Mouse (Mus musculus): ENCODE data around the gene Exoc4. TPM values are rescaled to one million over a fixed set of nuclear protein-coding genes. Genes with fewer than 3 reads are reported as not detected.
A peak's percentile ranks its signal among the peaks of the same experiment; 100 is the strongest.

Gene Exoc4
- total RNA-seq, 2 experiments from 2014 or later: 87.6 to 90.9 TPM

DNA sequence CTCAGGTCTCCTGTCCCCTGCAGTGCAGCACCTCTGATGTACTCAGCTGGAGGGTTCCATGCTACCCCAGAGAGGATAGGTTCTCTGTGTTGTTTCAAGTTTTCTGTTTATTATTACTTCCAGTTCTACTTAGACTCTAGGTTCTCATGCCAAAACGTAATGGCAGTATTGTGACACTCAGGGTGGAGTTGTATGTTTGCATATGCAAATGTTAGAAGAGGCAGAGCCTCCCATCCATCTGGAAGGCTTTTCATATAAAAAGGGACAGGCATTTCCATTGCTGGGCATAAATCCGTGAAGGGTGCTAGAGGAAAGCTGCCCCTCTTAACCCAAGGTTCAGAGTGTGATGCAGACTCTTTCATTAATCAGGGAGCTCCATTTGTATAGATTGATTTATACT, 205.5 kb downstream of the Exoc4 start:
- peak overlapping the region; percentile 91 for H3K27ac ChIP-seq
- H3K4me3 ChIP-seq: no peak overlapping the region
- no peak for DNase-seq (ENCODE audit: low spot score in 2 of 2)
- TF ChIP-seq CTCF (conservative IDR thresholded peaks at IDR 0.05): no peak

DNA sequence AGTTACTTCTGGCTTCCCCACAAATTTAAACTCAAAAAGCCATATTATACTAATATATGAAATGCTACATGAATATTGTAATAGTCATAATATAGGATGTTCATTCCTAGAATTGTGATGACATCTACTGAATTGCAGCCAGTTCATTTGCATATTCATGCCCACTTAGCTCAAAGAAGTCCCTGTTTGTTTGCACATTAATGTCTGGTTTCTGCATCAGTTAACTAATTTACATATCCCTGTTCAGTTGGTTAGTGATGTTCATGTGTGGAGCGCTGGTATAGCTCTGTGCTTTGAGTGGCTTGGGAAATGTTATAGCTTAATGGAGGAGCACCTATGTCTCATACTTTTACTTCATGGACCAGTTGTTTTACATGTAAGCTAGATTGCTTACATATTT, 206.4 kb downstream of the Exoc4 start:
- no peak overlapping the region for H3K4me3 ChIP-seq
- no peak overlapping the region; the same call in none of the 2 replicates for H3K27ac ChIP-seq
- TF ChIP-seq CTCF (conservative IDR thresholded peaks at IDR 0.05): no peak
- DNase-seq (ENCODE audit: low spot score in 2 of 2): no peak

DNA sequence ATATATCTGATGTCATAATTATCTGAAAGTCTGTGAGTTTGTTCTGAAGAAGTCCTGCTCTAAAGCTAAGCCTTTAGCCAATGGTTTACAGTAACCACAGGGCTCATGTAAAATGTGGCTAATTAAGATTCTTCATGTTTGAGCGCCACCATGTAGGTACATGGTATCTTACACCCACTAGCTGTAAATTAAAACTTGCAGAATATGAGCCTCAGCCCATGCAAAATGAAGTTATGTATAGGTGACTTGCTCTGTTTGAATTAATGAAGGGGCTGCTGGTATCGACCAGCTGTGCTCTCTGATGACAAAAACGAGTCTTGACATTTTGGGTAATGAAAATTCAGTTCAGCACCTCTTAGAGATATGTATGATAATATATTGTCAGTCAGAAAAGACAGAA, 216.0 kb downstream of the Exoc4 start:
- Histone ChIP-seq H3K4me3 (no peak overlapping the region), H3K27ac (no peak overlapping the region)
- no peak for TF ChIP-seq CTCF (conservative IDR thresholded peaks at IDR 0.05)
- DNase-seq (ENCODE audit: low spot score in 2 of 2): no peak

DNA sequence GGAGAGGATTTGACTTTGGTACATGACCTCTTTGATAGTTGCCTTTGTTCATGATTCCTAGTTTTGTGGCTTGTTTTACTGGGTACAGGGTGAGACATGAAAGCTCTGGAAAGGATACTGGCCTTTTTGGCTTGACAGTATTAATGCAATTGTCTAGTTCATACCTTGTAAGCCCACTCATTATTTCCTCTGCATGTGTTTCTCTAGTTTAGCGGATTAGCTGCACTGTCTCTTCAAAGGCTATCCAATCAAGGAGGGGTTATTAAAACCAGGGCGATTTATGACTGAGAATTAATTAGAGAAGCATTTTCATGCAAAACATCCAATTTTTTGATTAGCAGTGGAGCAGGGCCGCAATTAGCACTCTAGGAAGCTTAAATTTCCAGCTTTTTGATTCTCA, 216.5 kb downstream of the Exoc4 start:
- TF ChIP-seq CTCF (conservative IDR thresholded peaks at IDR 0.05): no peak
- Histone ChIP-seq H3K4me3 (no peak overlapping the region), H3K27ac (no peak overlapping the region)
- no peak for DNase-seq (ENCODE audit: low spot score in 2 of 2)

DNA sequence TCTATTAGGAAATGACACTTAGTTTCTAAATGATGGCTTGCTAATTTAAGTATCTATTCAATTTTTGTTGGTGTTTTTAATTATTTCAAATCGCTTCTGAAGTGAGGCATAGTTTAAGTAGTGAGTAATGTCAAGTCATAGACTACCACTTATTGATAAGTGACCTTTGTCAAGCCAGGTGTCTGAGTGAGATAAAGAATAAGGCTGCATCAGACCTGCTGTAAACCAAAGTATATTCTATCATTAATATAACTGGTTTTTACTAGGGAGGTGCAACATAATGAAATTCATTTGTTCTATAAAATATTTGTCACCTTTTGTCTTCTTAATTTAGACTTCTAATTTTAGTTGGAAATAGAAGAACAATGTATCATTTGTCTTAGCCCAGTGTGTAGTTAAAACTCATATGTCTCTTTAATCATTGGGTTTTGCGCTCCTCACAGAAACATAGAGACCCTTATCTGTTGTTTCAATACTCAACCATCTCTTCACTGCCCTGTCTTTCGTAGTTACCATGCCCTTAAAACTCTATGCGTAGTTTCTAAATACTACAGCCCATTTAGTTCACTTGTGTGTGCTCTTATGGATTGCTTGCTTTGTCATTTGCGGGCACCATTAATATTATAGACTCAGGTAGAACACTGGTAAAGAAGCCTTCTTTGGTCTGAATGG, 217.4 kb downstream of the Exoc4 start:
- no peak for DNase-seq (ENCODE audit: low spot score in 2 of 2)
- H3K27ac ChIP-seq: no peak overlapping the region
- no peak for TF ChIP-seq CTCF (conservative IDR thresholded peaks at IDR 0.05)
- no peak overlapping the region for H3K4me3 ChIP-seq

DNA sequence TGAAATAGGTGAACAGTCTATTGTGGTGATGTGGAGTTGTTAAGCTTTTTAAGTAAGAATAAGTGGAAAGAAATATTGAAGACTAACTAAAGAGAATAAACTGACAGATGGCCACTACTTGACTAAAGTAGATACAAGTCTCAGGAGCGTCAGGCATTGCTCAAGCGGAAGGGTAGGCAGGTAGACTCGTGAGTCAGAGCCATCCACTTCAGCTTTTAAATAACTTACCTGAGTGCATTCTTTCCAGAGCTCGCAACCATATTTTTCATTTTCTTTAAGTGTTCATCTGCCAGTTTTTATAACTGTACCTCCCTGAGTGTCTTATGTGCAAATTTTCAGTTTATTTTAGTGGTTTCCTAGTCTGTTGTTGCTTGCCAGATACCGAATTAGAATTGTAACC, 219.6 kb downstream of the Exoc4 start:
- Histone ChIP-seq H3K27ac (no peak overlapping the region), H3K4me3 (no peak overlapping the region)
- DNase-seq (ENCODE audit: low spot score in 2 of 2): no peak
- no peak for TF ChIP-seq CTCF (conservative IDR thresholded peaks at IDR 0.05)

DNA sequence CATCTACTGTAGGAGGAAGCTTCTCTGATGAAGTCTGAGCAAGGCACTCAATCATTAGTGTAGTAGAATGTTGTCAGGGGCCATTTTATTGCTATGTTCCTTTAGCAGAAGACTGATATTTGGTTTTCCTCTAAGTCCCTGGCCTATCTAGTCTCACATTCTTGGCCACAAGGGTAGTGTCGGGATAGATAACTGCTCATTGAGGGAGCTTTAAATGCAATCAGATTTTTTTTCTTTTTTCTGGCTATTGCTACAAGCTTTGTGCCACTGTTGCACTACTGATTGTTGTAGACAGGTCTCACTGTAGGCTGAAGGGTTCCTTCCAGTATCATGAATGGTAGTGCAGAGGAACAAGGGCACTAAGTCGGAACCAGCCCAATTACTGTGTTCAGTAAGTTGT, 227.2 kb downstream of the Exoc4 start:
- H3K4me3 ChIP-seq: no peak overlapping the region
- TF ChIP-seq CTCF (conservative IDR thresholded peaks at IDR 0.05): no peak
- no peak overlapping the region for H3K27ac ChIP-seq
- no peak for DNase-seq (ENCODE audit: low spot score in 2 of 2)

DNA sequence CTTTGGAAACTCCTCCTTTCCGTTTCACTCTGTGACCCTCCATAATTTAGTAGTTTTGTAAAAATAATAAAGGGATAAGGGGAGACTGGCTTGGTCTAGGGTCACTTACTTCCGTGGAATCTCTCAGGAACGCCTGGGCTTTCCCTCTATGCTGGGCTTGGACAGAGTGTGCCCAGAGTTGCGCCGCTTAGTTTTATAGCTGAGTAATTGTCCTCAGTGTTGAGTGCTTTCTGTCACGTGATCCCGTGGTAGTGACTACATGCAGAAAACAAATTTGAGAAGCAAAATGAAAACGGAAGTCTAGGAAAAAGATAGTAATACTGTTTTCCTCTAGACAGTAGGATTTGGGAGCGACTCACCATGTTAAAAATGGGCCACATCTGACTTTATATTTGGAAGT, 235.7 kb downstream of the Exoc4 start:
- Histone ChIP-seq H3K4me3 (no peak overlapping the region), H3K27ac (no peak overlapping the region)
- no peak for TF ChIP-seq CTCF (conservative IDR thresholded peaks at IDR 0.05)
- no peak for DNase-seq (ENCODE audit: low spot score in 2 of 2)

DNA sequence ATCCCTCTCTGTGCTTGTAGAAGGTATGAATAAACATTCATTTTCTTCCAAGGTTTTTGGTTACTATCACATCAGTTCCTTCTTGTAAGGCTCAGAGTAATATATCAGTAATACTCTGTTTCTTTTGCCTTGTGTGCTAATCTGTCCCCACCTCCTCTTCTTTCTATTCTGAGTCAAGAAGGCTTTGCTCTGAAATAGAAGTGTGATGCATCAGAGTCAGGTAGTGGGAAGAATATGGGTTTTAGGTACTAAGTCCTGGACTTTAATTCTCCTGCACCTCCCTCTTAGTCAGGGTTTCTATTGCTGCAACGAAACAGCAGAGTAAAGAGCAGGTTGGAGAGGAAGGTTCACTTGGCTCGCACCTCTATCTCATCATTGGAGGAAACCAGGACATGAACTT, 240.9 kb downstream of the Exoc4 start:
- Histone ChIP-seq H3K4me3 (no peak overlapping the region), H3K27ac (no peak overlapping the region)
- no peak for TF ChIP-seq CTCF (conservative IDR thresholded peaks at IDR 0.05)
- no peak for DNase-seq (ENCODE audit: low spot score in 2 of 2)

DNA sequence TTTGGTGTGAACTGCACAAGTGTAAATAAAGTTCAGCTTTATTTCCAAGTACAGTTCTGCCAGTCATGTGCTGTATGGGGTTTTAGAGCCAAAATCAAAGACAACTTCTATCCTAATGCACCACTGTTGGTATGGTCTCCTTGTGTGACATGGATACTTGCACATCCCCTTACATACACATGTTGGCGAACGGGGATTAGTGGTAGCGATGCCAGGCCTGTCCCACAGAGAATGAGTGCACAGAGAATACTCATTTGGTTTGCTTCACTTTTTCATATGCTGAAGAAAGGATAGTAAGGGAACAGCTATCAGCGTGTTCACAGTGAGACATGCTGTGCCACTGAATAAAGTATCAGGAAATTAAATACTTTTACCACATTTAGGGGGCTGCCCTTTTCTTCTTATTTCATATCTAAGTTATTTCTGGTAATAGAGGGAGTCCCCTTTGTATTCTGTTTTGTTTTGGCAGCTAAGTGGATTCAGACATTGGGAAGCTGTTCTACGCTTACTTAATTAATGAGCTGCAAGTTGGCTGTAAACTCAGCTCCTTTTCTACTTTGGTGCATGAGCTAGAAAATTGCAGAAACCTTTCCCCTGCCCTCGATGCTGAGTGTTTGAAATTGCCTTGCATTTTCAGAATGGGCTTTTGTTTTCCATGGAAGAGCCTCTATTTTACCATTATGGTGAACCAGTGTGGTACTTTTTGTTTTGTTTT, 247.4 kb downstream of the Exoc4 start:
- TF ChIP-seq CTCF (conservative IDR thresholded peaks at IDR 0.05): no peak
- Histone ChIP-seq H3K4me3 (no peak overlapping the region), H3K27ac (peak overlapping the region; percentile 60)
- DNase-seq (ENCODE audit: low spot score in 2 of 2): no peak

DNA sequence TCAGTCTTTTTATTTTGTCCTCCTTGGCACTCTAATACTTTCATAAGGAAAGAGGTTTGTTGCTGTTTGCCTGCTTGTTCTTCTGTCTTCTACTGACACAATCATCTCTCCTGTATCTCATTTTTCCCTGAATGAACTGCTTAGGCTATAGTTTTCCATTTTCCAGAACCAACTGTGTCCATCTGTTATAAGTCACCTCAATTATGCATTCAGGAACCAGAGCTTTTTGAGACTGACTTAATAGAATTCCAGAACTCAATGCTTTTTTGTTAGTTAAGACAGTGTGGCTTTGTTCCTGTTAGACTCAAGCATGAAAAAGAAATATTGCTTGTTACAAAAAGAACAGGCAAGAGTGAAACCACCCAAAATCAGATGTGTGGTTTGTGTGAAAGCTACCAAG, 248.5 kb downstream of the Exoc4 start:
- DNase-seq (ENCODE audit: low spot score in 2 of 2): no peak
- no peak for TF ChIP-seq CTCF (conservative IDR thresholded peaks at IDR 0.05)
- peak overlapping the region; percentile 60 for H3K27ac ChIP-seq
- no peak overlapping the region for H3K4me3 ChIP-seq

DNA sequence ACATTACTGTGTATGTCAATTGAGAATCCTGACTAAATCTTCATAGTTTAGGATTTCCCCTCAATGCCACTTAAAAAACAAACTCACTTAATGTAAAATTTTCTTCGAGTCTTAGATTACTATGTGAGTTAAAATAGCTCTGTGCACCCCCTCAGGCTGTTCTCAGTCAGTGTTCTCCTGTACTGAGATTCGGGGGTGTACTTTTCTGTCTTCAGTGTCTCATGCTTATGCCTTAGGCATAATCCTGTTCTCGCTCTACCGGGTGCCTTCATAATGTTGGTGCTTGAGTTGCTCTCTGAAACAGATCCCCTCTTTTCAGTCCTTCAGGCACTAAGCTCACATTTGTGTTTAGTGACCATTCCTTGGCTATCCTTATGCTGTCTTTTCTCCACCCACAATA, 253.5 kb downstream of the Exoc4 start:
- TF ChIP-seq CTCF (conservative IDR thresholded peaks at IDR 0.05): no peak
- DNase-seq (ENCODE audit: low spot score in 2 of 2): no peak
- no peak overlapping the region for H3K4me3 ChIP-seq
- H3K27ac ChIP-seq: no peak overlapping the region

DNA sequence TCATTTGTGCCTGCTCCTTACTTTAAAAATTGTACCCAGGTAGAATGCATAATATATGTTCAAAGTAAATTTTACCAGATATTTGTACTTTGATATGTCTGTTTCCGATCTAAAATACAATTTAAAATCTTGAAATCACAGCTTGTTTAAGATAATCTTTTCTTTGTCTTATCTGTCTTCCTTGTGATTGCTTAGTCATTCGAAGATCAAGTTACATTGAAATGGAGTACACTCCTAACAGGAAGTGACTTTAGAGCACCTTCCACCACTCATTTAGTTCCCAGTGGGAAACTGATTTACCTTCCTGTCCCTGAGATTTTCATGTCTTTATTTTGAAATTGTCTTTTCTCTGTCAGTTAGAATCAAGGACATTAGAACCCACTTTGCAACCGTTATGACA, 254.5 kb downstream of the Exoc4 start:
- Histone ChIP-seq H3K4me3 (no peak overlapping the region), H3K27ac (no peak overlapping the region)
- no peak for DNase-seq (ENCODE audit: low spot score in 2 of 2)
- TF ChIP-seq CTCF (conservative IDR thresholded peaks at IDR 0.05): no peak

DNA sequence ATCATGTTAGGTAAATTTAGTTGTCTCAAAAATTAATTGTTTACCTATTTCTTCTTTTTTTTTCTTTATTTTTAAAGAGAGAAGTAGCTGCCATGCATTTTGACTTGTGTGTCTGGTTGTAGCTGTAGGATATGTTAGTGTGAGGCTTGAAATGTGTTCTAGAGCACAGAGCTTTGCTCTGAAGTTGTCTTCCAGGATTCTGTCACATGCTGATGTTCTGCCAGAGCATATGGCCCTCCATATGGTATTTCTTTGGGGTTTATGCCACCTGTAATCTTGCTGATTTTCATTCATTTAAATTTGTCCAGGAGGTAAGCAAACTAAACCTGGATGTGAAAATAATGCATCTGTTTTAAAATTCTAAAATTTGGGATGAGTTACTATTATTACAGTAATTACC, 258.2 kb downstream of the Exoc4 start:
- peak; percentile 24 to 44 for DNase-seq (ENCODE audit: low spot score in 2 of 2)
- no peak for TF ChIP-seq CTCF (conservative IDR thresholded peaks at IDR 0.05)
- peak overlapping the region; percentile 51; the same call in 1 of the 2 replicates for H3K27ac ChIP-seq
- H3K4me3 ChIP-seq: no peak overlapping the region
